Mouse (Mus musculus) CD4-positive naive resting alpha-beta T cell, adult 76 days (primary cell): ENCODE results near the gene Nutm2. TPM values are rescaled to one million over a fixed set of nuclear protein-coding genes. Genes with fewer than 3 reads are reported as not detected.

Experiments
- total RNA-seq: library from RNA; stranded (reverse); gene quantifications from one replicate; pipeline ENCODE4 v1.2.4, GENCODE M21; 2023

The Nutm2 gene
- total RNA-seq: not detected

GRCm38 (mm10) chr13:50467007-50467406 lies at the start of gene Nutm2:
TSS of gene Nutm2 (plus strand) at chr13:50467307.

DNA sequence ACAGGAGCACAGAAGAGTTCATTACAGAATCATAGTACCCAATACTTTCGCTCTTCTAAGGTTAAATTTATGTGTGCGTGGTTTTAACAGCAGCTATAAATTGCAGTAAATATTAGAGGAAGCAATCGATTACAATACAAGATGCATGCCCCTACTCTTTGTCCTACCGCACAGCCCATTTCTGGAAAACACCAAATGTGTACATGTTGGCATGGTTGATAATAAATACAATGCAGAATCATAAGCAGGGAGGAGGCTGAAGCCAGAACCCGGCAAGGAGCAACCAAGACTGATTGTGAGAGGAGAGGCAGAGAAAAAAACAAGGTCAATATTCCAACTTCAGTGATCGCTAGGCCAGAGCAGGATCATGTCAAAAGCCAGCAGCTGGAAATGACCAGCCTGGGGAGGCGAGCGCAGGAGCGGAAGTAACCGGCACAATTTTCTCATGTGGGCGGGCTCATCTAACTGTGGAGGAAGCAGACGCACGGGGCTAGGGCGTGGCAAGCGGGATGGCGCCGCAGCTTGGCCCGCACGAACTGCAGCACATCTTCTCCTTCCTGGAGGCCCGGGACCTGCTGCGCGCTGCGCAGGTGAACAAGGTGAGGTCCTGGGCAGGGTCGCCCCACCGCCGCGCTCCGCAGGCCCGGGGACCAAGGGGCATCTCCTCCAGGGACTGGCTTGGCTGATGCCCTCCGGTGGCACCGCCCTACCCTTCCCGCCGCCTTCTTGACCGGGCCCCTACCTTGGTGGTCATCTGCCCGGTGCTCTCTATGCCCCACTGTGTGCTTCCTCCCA lies 49.5 kb upstream of the Nutm2 start, which contains the start of gene Fbxw17:
Fbxw17 (plus strand) TSS at position 476 of the 795 bp plus-strand sequence.

GRCm38 (mm10) chr13:50443812-50444211 lies 23.3 kb upstream of the Nutm2 start, which contains the start of gene Gm47429:
TSS of gene Gm47429 (minus strand) at chr13:50443912.

Other genes starting within 250 kb of the Nutm2 start
- gene Gm906, start 217.0 kb upstream of the Nutm2 start, total RNA-seq: not detected
- 6.2 TPM for gene Fbxw17, start 49.4 kb upstream of the Nutm2 start, total RNA-seq
- gene Gm47429, start 23.4 kb upstream of the Nutm2 start, total RNA-seq: not detected
- not detected for gene Gm904, start 175.9 kb downstream of the Nutm2 start, total RNA-seq
- gene Gm8765, start 231.0 kb downstream of the Nutm2 start, total RNA-seq: not detected